Mouse (Mus musculus) hindbrain, postnatal 0 days (tissue): ENCODE data around the gene Adgre4. TPM values are rescaled to one million over a fixed set of nuclear protein-coding genes. Genes with fewer than 3 reads are reported as not detected.
"Not testable (repeated sequence)": the region's sequence is repeated elsewhere in the genome, so short reads cannot be mapped to it uniquely, and the experiment has no call there.

Source experiments
- ATAC-seq: fragments of 200-750 bp; cut with Nextera tagmentation; 2 replicates; pipeline ENCODE4 v1.8.0; 2017; ENCODE audit warnings: mild to moderate bottlenecking, moderate TSS enrichment, moderate library complexity
- DNase-seq: peaks from one replicate; pipeline ENCODE4 v3.0.0-alpha.2; 2015; ENCODE audit warnings: low spot score
- H3K27ac ChIP-seq: fragments of 300-500 bp; sonication (generic); 2 replicates; pipeline ENCODE4 v1.5.1; 2014; ENCODE audit warnings: mild to moderate bottlenecking
- H3K27me3 ChIP-seq: fragments of 300-500 bp; sonication (generic); 2 replicates; pipeline ENCODE4 v1.6.1; 2014; ENCODE audit warnings: low read length, mixed read lengths; ENCODE audit not compliant: insufficient read depth
- H3K36me3 ChIP-seq: fragments of 300-500 bp; sonication (generic); 2 replicates; pipeline ENCODE4 v1.6.1; 2014; ENCODE audit warnings: low read length, mixed read lengths; ENCODE audit not compliant: insufficient read depth
- H3K4me1 ChIP-seq: fragments of 300-500 bp; sonication (generic); 2 replicates; pipeline ENCODE4 v1.6.1; 2014; ENCODE audit warnings: antibody characterized with exemption, low read length, mixed read lengths; ENCODE audit not compliant: insufficient read depth
- H3K4me2 ChIP-seq: fragments of 300-500 bp; sonication (generic); 2 replicates; pipeline ENCODE4 v1.6.1; 2014; ENCODE audit warnings: low read depth, mild to moderate bottlenecking, low read length, moderate library complexity, mixed read lengths
- H3K4me3 ChIP-seq: fragments of 300-500 bp; sonication (generic); 2 replicates; pipeline ENCODE4 v1.5.1; 2014; ENCODE audit warnings: low read length
- H3K9ac ChIP-seq: fragments of 300-500 bp; sonication (generic); replicated peaks from 2 replicates; pipeline ENCODE4 v1.6.1; 2014; ENCODE audit warnings: mild to moderate bottlenecking, low read length, moderate library complexity, mixed read lengths
- H3K9me3 ChIP-seq: fragments of 300-500 bp; sonication (generic); 2 replicates; pipeline ENCODE4 v1.6.1; 2016; ENCODE audit warnings: low read length, mixed read lengths
- CTCF ChIP-seq: IDR thresholded peaks from 2 replicates; pipeline ENCODE4 v1.5.1; 2016; ENCODE audit warnings: antibody characterized with exemption, control low read depth, low read depth
- WGBS: fragments of 180-500 bp; shearing (Covaris S2); extraction: QIAGEN DNeasy Blood & Tissue Kit; methylation state at CpG from one replicate; pipeline ENCODE4 v1.1.7; 2014; 5-methylcytosine and 5-hydroxymethylcytosine counted together
- polyA plus RNA-seq: library from polyadenylated mRNA; unstranded; fragments of >200 nt; fragmentation: Nextera tagmentation; extraction: Ambion mirVana; gene quantifications from 2 replicates; pipeline ENCODE4 v1.2.1, GENCODE M21; 2015
- total RNA-seq: library from RNA; depleted of rRNA; stranded (reverse); fragments of >200 nt; gene quantifications from 2 replicates; pipeline ENCODE4 v1.2.3, GENCODE M21; 2014

The Adgre4 gene
- total and polyA plus RNA-seq, 2 experiments from 2014 or later, result 0.15 to 0.16 TPM

GRCm38 (mm10) chr17:55736675-55737074 is 13.1 kb upstream of the Adgre4 start:
- no peak for TF ChIP-seq CTCF
- 86% methylated on average over 1 of the region's 1 CpGs for WGBS

DNA sequence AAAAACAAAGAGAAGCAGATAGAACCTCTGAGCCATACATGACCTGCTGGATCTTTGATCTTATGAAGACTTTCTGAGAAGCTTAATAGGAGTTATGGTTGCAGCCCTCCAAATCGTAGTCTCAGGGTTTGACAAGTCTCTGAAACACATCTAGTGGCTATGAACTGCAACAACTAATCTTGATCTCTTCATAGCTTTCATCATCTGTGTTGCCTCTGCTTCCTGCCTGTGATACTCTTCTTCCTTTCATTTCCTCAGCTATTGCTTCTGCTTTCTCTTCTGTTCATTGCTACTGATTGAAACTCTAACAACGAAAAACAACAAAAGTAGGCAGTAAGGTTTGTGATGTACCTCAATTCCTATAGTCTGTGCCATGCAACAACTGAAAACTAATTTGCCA is 1.4 kb downstream of the Adgre4 start:
- no peak for DNase-seq
- Histone ChIP-seq H3K36me3 (no peaks in the 10 kb centered on the region), H3K4me2 (no peak overlapping the region), H3K27ac (no peak overlapping the region), H3K9me3 (no peaks in the 10 kb centered on the region), H3K4me3 (no peak overlapping the region), H3K4me1 (no peaks in the 10 kb centered on the region), H3K9ac (no peak overlapping the region), H3K27me3 (no peaks in the 10 kb centered on the region)
- WGBS, result 70% methylated on average over 2 of the region's 2 CpGs
- no peak for TF ChIP-seq CTCF
- no peak for ATAC-seq

More at GRCm38 (mm10) chr17:55736675-55737074, 13.1 kb upstream of the Adgre4 start:
- DNase-seq (no peak), ATAC-seq (no peak)
- Histone ChIP-seq H3K4me1 (no peaks in the 10 kb centered on the region), H3K27me3 (no peaks in the 10 kb centered on the region), H3K9ac (no peak overlapping the region), H3K27ac (no peak overlapping the region), H3K36me3 (no peaks in the 10 kb centered on the region), H3K9me3 (no peaks in the 10 kb centered on the region), H3K4me2 (no peak overlapping the region), H3K4me3 (no peak overlapping the region)

DNA sequence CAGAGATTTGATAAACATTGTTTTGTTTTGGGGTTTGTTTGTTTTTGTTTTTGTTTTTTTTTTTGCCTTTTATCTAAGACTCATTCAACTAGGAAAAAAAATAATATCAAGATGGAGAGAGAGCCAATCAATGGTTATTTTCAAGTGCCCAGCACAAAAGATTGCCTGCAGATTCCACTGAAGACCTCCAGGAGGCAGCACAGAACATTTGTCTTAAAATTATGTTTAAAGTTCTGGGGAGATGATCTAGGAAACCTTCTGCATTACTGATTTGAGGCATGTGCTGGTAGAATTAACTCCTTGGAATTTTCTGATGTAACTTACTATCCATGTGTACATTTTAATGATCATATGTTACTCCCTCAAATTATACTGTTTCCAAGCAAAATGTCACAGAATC is 63.9 kb downstream of the Adgre4 start:
- H3K27me3 ChIP-seq, result no peaks in the 10 kb centered on the region
- no peaks in the 10 kb centered on the region for H3K9me3 ChIP-seq
- H3K36me3 ChIP-seq, result no peaks in the 10 kb centered on the region
- ATAC-seq, result no peak
- no peak overlapping the region for H3K9ac ChIP-seq
- no peak for DNase-seq
- no peak overlapping the region for H3K4me3 ChIP-seq
- TF ChIP-seq CTCF, result peak; percentile 12; the same call in 1 of the 2 replicates
- H3K4me1 ChIP-seq, result no peaks in the 10 kb centered on the region
- no peak overlapping the region for H3K4me2 ChIP-seq
- H3K27ac ChIP-seq, result no peak overlapping the region

DNA sequence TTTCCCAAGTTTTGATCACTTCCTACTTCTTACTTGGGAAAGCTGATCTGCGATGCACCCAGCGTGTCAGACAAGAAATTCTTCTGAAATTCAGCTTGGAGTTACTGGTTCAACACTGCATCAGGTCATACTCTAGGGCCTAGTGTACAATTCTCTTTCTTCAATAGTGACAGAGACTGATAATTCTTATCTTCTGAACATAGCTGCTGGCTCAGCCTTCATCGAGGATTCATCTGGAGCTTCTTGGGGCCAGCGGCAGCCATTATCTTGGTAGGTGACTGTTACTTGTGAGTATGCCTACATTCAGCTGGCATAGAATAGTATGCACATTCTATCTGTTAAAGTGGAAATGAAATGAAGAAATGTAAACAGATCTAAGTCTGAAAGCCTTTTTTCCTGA is 67.1 kb downstream of the Adgre4 start:
- ATAC-seq (no peak), DNase-seq (no peak)
- Histone ChIP-seq H3K36me3 (no peaks in the 10 kb centered on the region), H3K9ac (no peak overlapping the region), H3K4me1 (no peaks in the 10 kb centered on the region), H3K4me3 (no peak overlapping the region), H3K9me3 (no peaks in the 10 kb centered on the region), H3K27me3 (no peaks in the 10 kb centered on the region), H3K27ac (no peak overlapping the region), H3K4me2 (no peak overlapping the region)
- TF ChIP-seq CTCF, result no peak
- 93% methylated on average over 4 of the region's 4 CpGs for WGBS

DNA sequence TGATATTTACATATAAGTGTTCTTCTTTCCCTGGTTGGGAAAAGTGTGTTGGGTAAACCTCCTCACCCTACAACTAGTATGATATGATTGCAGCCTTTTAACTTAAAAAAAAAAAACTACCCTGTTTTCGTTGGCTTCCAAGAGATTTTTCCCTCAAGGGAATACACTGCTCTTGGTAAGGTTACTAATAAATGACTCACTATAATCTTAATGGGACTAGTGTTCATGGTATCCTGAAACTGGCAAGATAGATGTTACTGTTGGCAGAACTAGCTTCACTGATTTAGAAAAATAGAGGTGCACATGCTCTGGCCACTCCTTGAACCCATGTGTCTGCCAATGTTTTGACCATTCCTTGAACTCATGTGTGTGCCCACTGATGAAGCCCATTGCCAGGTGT is 71.8 kb downstream of the Adgre4 start:
- WGBS, result 78% methylated on average over 1 of the region's 1 CpGs
- Histone ChIP-seq H3K36me3 (no peaks in the 10 kb centered on the region), H3K9me3 (no peaks in the 10 kb centered on the region), H3K4me2 (no peak overlapping the region), H3K27ac (no peak overlapping the region), H3K9ac (no peak overlapping the region), H3K27me3 (no peaks in the 10 kb centered on the region), H3K4me3 (no peak overlapping the region), H3K4me1 (no peaks in the 10 kb centered on the region)
- TF ChIP-seq CTCF, result no peak
- DNase-seq (no peak), ATAC-seq (no peak)

- H3K4me1 ChIP-seq, result no peaks in the 10 kb centered on the region
- H3K9ac ChIP-seq, result no peak overlapping the region
- H3K9me3 ChIP-seq, result no peaks in the 10 kb centered on the region
- TF ChIP-seq CTCF, result no peak
- no peaks in the 10 kb centered on the region for H3K36me3 ChIP-seq
- whole genome bisulfite sequencing, result 90% methylated on average over 4 of the region's 4 CpGs
- no peak overlapping the region for H3K4me2 ChIP-seq
- no peak overlapping the region for H3K4me3 ChIP-seq
- no peaks in the 10 kb centered on the region for H3K27me3 ChIP-seq
- H3K27ac ChIP-seq, result no peak overlapping the region
- no peak for DNase-seq
- no peak for ATAC-seq
These were observed 93.3 kb downstream of the Adgre4 start for GRCm38 (mm10) chr17:55843067-55843466.

DNA sequence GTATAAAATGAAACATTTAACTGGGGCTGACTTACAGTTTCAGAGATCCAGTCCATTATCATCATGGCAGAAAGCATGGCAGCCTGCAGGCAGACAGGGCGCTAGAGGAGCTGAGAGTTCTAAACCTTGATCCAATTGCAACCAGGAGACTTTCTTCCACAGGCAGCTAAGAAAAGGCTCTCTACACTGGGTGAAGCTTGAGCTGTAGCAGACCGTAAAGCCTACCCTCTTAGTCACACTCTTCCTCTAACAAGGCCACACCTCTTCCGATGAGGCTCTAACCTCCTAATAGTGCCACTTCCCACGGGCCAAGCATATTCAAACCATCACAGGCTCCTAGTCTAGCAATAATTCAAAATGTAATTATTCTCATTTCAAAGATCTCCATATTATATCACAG is 127.4 kb downstream of the Adgre4 start:
- no peak for DNase-seq
- H3K4me2 ChIP-seq, result peak overlapping the region; percentile 47; the same call in 1 of the 2 replicates
- no peaks in the 10 kb centered on the region for H3K36me3 ChIP-seq
- H3K4me1 ChIP-seq, result peaks cover 7% of the 10 kb centered on the region; the same call in 1 of the 2 replicates
- no peak for ATAC-seq
- H3K9me3 ChIP-seq, result no peaks in the 10 kb centered on the region
- H3K9ac ChIP-seq, result no peak overlapping the region
- no peak for TF ChIP-seq CTCF
- no peak overlapping the region for H3K27ac ChIP-seq
- no peaks in the 10 kb centered on the region for H3K27me3 ChIP-seq
- WGBS, result 93% methylated on average over 4 of the region's 4 CpGs
- no peak overlapping the region for H3K4me3 ChIP-seq

GRCm38 (mm10) chr17:55878282-55878635 is 128.5 kb downstream of the Adgre4 start:
- not testable (repeated sequence) for ATAC-seq, H3K9me3 ChIP-seq, H3K4me1 ChIP-seq, H3K27me3 ChIP-seq, H3K9ac ChIP-seq, DNase-seq, H3K36me3 ChIP-seq
- under 1% methylated on average over 6 of the region's 8 CpGs for WGBS
- H3K4me2 ChIP-seq, result peak overlapping the region; percentile 47
- H3K27ac ChIP-seq, result peak overlapping the region; percentile 5; the same call in 1 of the 2 replicates
- peak overlapping the region; percentile 45 for H3K4me3 ChIP-seq
